Mouse (Mus musculus) olfactory bulb, adult 2 months (tissue): ENCODE results near the gene Atp13a5. TPM values are rescaled to one million over a fixed set of nuclear protein-coding genes. Genes with fewer than 3 reads are reported as not detected.

ENCODE experiments used
- H3K27ac ChIP-seq: fragments of 200-500 bp; 2 replicates; pipeline ENCODE4 v1.5.1; 2012; ENCODE audit warnings: low read depth, low read length; ENCODE audit not compliant: insufficient read depth
- H3K4me1 ChIP-seq: fragments of 200-500 bp; 2 replicates; pipeline ENCODE4 v1.6.1; 2012; ENCODE audit warnings: low read length; ENCODE audit not compliant: control insufficient read depth, insufficient read depth
- H3K4me3 ChIP-seq: fragments of 200-500 bp; 2 replicates; pipeline ENCODE4 v1.5.1; 2012; ENCODE audit warnings: mild to moderate bottlenecking, low read depth, low read length, moderate library complexity; ENCODE audit not compliant: insufficient read depth
- CTCF ChIP-seq: fragments of 200-500 bp; IDR thresholded peaks from 2 replicates; pipeline ENCODE4 v1.5.1; 2012; ENCODE audit warnings: low read depth, mild to moderate bottlenecking, low read length, moderate library complexity; ENCODE audit not compliant: insufficient read depth
- POLR2A ChIP-seq: fragments of 200-500 bp; IDR thresholded peaks from 2 replicates; pipeline ENCODE4 v1.6.1; 2012; ENCODE audit warnings: mild to moderate bottlenecking, low read depth, low read length, moderate library complexity; ENCODE audit not compliant: insufficient read depth
- WGBS: fragments of 180-500 bp; shearing (Covaris S2); methylation state at CpG from one replicate; pipeline ENCODE4 v1.1.7; 2018; 5-methylcytosine and 5-hydroxymethylcytosine counted together
- polyA plus RNA-seq: library from polyadenylated mRNA; stranded (reverse); fragments of >200 nt; gene quantifications from 2 replicates; pipeline ENCODE4 v1.2.4, GENCODE M21; 2012; ENCODE audit warnings: low replicate concordance; ENCODE audit not compliant: missing spikeins, insufficient read depth, insufficient read length

Atp13a5 gene
- polyA plus RNA-seq, 1 experiment = not detected

GRCm38 (mm10) chr16:29216395-29217295 is 161.9 kb downstream of the Atp13a5 start:
- Histone ChIP-seq H3K27ac (no peak overlapping the region), H3K4me3 (no peak overlapping the region), H3K4me1 (no peaks in the 10 kb centered on the region)
- TF ChIP-seq POLR2A (no peak), CTCF (no peak)
- WGBS = 63% methylated on average over 5 of the region's 5 CpGs

GRCm38 (mm10) chr16:29209605-29210411 is 168.7 kb downstream of the Atp13a5 start, which contains the start of gene Hrasls:
Gene Hrasls (plus strand): TSS chr16:29209695.
- peak within 1 kb of the TSS; percentile 63 for H3K4me3 ChIP-seq
- no peak for TF ChIP-seq CTCF
- TF ChIP-seq POLR2A = no peak
- 0 out of 2 replicates have a peak, but pooled peaks cover 4% of the 10 kb centered on the region for H3K4me1 ChIP-seq
- H3K27ac ChIP-seq = 0 out of 2 replicates have a peak within 1 kb of the TSS, but pooled peaks have one; percentile 18
- WGBS = 1% methylated on average over 39 of the region's 39 CpGs

GRCm38 (mm10) chr16:29208841-29209240 is 169.7 kb downstream of the Atp13a5 start:
- Histone ChIP-seq H3K27ac (no peak overlapping the region), H3K4me1 (0 out of 2 replicates have a peak, but pooled peaks cover 4% of the 10 kb centered on the region), H3K4me3 (no peak overlapping the region)
- WGBS = 64% methylated on average over 7 of the region's 7 CpGs
- TF ChIP-seq CTCF = no peak
- no peak for TF ChIP-seq POLR2A

GRCm38 (mm10) chr16:29205581-29205980 is 173.0 kb downstream of the Atp13a5 start:
- TF ChIP-seq CTCF (no peak), POLR2A (no peak)
- no peak overlapping the region for H3K27ac ChIP-seq
- H3K4me1 ChIP-seq = 0 out of 2 replicates have a peak, but pooled peaks cover 4% of the 10 kb centered on the region
- H3K4me3 ChIP-seq = no peak overlapping the region
- WGBS = 28% methylated on average over 2 of the region's 2 CpGs

GRCm38 (mm10) chr16:29204875-29205274 is 173.7 kb downstream of the Atp13a5 start:
- no peak overlapping the region for H3K27ac ChIP-seq
- no peak overlapping the region for H3K4me3 ChIP-seq
- no peak for TF ChIP-seq CTCF
- no peak for TF ChIP-seq POLR2A
- 27% methylated on average over 7 of the region's 7 CpGs for WGBS
- 0 out of 2 replicates have a peak, but pooled peaks cover 4% of the 10 kb centered on the region for H3K4me1 ChIP-seq

- no peak for TF ChIP-seq POLR2A
- TF ChIP-seq CTCF = no peak
- Histone ChIP-seq H3K27ac (no peak overlapping the region), H3K4me1 (no peaks in the 10 kb centered on the region), H3K4me3 (no peak overlapping the region)
- whole genome bisulfite sequencing = 93% methylated on average over 2 of the region's 2 CpGs
Measured at GRCm38 (mm10) chr16:29201146-29201545, 177.4 kb downstream of the Atp13a5 start.

- 39% methylated on average over 5 of the region's 5 CpGs for WGBS
- no peak for TF ChIP-seq CTCF
- TF ChIP-seq POLR2A = no peak
- no peak overlapping the region for H3K27ac ChIP-seq
- H3K4me3 ChIP-seq = no peak overlapping the region
- no peaks in the 10 kb centered on the region for H3K4me1 ChIP-seq
Measured at GRCm38 (mm10) chr16:29198461-29198860, 180.1 kb downstream of the Atp13a5 start.

GRCm38 (mm10) chr16:29195156-29195555 is 183.4 kb downstream of the Atp13a5 start:
- Histone ChIP-seq H3K4me3 (no peak overlapping the region), H3K4me1 (no peaks in the 10 kb centered on the region), H3K27ac (no peak overlapping the region)
- 97% methylated on average over 1 of the region's 1 CpGs for WGBS
- TF ChIP-seq CTCF (no peak), POLR2A (no peak)

- WGBS = 88% methylated on average over 4 of the region's 4 CpGs
- Histone ChIP-seq H3K27ac (no peak overlapping the region), H3K4me3 (no peak overlapping the region), H3K4me1 (no peaks in the 10 kb centered on the region)
- TF ChIP-seq POLR2A = no peak
- TF ChIP-seq CTCF = no peak
Measured at GRCm38 (mm10) chr16:29193981-29194380, 184.6 kb downstream of the Atp13a5 start.
